Mouse (Mus musculus) ES-E14 (cell line): Measurements from ENCODE around the gene Mdga1. TPM values are rescaled to one million over a fixed set of nuclear protein-coding genes. Genes with fewer than 3 reads are reported as not detected.

ENCODE experiments used
- DNase-seq: peaks from one replicate; pipeline ENCODE4 v3.0.0-alpha.2; 2013; ENCODE audit warnings: low read depth, low spot score
- H3K27ac ChIP-seq: 2 replicates; pipeline ENCODE4 v1.5.1; 2012; ENCODE audit warnings: low read depth, mild to moderate bottlenecking, low read length, moderate library complexity, mixed read lengths; ENCODE audit not compliant: poor library complexity, insufficient read depth, severe bottlenecking
- H3K36me3 ChIP-seq: 2 replicates; pipeline ENCODE4 v1.6.1; 2012; ENCODE audit warnings: mild to moderate bottlenecking, low read length, moderate library complexity, mixed read lengths; ENCODE audit not compliant: control insufficient read depth, poor library complexity, insufficient read depth, severe bottlenecking
- H3K4me1 ChIP-seq, 2 experiments: fragments of 150-350 bp in 1 of 2; sonication (generic) in 1 of 2; 2 replicates each; pipeline ENCODE4 v1.6.1; 2012; ENCODE audit warnings: low read length in 2 of 2, mild to moderate bottlenecking in 1 of 2, mixed read lengths in 1 of 2; ENCODE audit not compliant: control insufficient read depth in 2 of 2, insufficient read depth in 2 of 2, poor library complexity in 1 of 2
- H3K4me3 ChIP-seq, 2 experiments: fragments of 150-350 bp in 1 of 2; sonication (generic) in 1 of 2; 2 replicates each; pipeline ENCODE4 v1.5.1; 2012; ENCODE audit warnings: low read length in 2 of 2, low read depth in 1 of 2, mild to moderate bottlenecking in 1 of 2, mixed read lengths in 1 of 2; ENCODE audit not compliant: insufficient read depth in 1 of 2, poor library complexity in 1 of 2, severe bottlenecking in 1 of 2
- H3K9ac ChIP-seq: 2 replicates; pipeline ENCODE4 v1.6.1; 2012; ENCODE audit warnings: low read depth, mild to moderate bottlenecking, low read length, mixed read lengths; ENCODE audit not compliant: poor library complexity, insufficient read depth, severe bottlenecking
- H3K9me3 ChIP-seq: fragments of 150-350 bp; sonication (generic); 2 replicates; pipeline ENCODE4 v1.6.1; 2012; ENCODE audit warnings: low read depth, mild to moderate bottlenecking, low read length; ENCODE audit not compliant: control insufficient read depth, insufficient read depth
- CHD2 ChIP-seq: IDR thresholded peaks from 2 replicates; pipeline ENCODE4 v1.6.1; 2014; ENCODE audit warnings: mild to moderate bottlenecking, low read depth, low read length, inconsistent platforms
- HCFC1 ChIP-seq: IDR thresholded peaks from 2 replicates; pipeline ENCODE4 v1.6.1; 2012; ENCODE audit warnings: low read length, inconsistent platforms, borderline replicate concordance; ENCODE audit not compliant: insufficient read depth
- MAFK ChIP-seq: IDR thresholded peaks from 2 replicates; pipeline ENCODE4 v1.6.1; 2014; ENCODE audit warnings: mild to moderate bottlenecking, low read depth, low read length, inconsistent platforms; ENCODE audit not compliant: insufficient read depth
- ZC3H11A ChIP-seq: IDR thresholded peaks from 2 replicates; pipeline ENCODE4 v1.6.1; 2012; ENCODE audit warnings: low read depth, mild to moderate bottlenecking, inconsistent platforms, low read length, borderline replicate concordance
- ZNF384 ChIP-seq: IDR thresholded peaks from 2 replicates; pipeline ENCODE4 v1.6.1; 2012; ENCODE audit warnings: low read depth, low read length, inconsistent platforms
- in situ Hi-C, 2 experiments: fragments of 600-800 bp; cut with MboI; formaldehyde crosslinking; loops; one replicate each; pipeline ENCODE4 v1.15.1; 2025; ENCODE audit warnings: low sequenced_read_pairs in 2 of 2, inconsistent platforms in 1 of 2; ENCODE audit not compliant: unreplicated experiment in 2 of 2
- total RNA-seq: library from RNA; depleted of rRNA; stranded (reverse); fragments of 300-350 nt; gene quantifications from 2 replicates; pipeline ENCODE4 v1.2.3, GENCODE M21; 2012

The Mdga1 gene
- total RNA-seq, 1 experiment: 7.1 TPM

- Histone ChIP-seq H3K9ac (no peak overlapping the region), H3K27ac (no peak overlapping the region), H3K4me3 (no peak overlapping the region), H3K36me3 (no peaks in the 10 kb centered on the region; the same call in 1 of the 2 replicates), H3K9me3 (no peaks in the 10 kb centered on the region), H3K4me1 (peaks cover 20 to 34% of the 10 kb centered on the region in 2 experiments)
- in situ Hi-C loops: no loop called here
- DNase-seq: no peak
- TF ChIP-seq ZC3H11A (no peak), HCFC1 (no peak), ZNF384 (no peak), CHD2 (no peak), MAFK (no peak)
Measured at GRCm38 (mm10) chr17:29854835-29855234, 115.1 kb downstream of the Mdga1 start.

DNA sequence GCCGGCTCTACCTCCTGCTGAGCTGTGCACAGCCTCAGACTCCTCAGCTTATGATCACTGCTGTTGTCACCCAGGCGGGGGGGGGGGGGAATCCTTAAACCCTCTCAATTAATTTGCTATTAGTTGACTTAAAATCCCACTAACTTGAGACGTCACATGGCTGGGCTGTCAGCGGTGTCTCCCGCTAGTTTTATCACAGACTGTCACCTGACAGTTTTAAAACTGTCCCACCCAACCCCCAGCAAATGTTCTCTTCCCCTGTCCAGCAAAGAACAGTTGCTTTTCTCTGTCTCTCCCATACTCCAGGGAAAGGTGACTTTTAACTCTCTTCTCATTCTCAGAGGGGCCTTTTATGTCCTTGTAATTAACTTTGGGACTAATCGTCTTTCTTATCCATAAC lies 115.5 kb downstream of the Mdga1 start:
- Histone ChIP-seq H3K36me3 (no peaks in the 10 kb centered on the region; the same call in 1 of the 2 replicates), H3K9ac (no peak overlapping the region), H3K4me1 (peaks cover 21 to 38% of the 10 kb centered on the region in 2 experiments), H3K27ac (no peak overlapping the region), H3K4me3 (no peak overlapping the region), H3K9me3 (no peaks in the 10 kb centered on the region)
- no peak for TF ChIP-seq HCFC1
- TF ChIP-seq ZNF384: no peak
- TF ChIP-seq ZC3H11A: no peak
- no peak for TF ChIP-seq MAFK
- no peak for TF ChIP-seq CHD2
- in situ Hi-C loops: no loop called here
- no peak for DNase-seq

DNA sequence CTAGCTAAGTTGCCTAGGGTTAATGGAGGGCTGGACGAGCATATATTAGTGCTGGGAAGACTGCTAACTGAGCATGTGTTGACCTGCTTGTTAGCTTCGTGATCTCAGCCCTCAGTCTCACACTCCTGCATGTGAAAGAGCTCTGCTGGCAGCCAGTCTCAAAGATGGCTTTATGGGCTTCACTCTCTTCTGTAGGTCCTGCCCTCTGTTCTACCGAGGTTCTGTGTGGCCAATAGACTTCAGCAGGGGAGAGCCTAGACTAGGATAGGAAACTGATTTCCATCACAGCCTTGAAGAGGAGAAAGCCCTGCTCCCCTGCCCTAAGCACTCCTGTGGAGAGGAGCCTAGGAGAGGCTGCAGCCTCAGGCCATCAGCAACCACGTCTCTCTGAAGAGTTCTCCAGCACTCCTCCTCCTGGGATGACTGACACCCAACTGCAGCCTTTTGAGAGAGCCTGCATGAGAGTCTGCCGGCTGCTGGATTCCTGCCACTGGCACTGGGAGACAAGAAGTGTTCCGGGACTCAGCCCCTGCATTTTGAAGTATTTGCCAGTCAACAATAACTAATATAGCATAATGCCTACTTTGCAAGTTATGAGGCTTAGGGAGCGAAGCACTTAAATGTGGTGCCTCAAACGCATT lies 116.9 kb downstream of the Mdga1 start:
- no peak for TF ChIP-seq MAFK
- no peak for TF ChIP-seq CHD2
- TF ChIP-seq ZC3H11A: no peak
- peak; percentile 80 for TF ChIP-seq HCFC1
- Histone ChIP-seq H3K4me3 (peak overlapping the region; percentile 54 to 56), H3K4me1 (peaks cover 21 to 42% of the 10 kb centered on the region in 2 experiments), H3K9ac (no peak overlapping the region), H3K9me3 (no peaks in the 10 kb centered on the region), H3K27ac (no peak overlapping the region; the same call in 1 of the 2 replicates), H3K36me3 (no peaks in the 10 kb centered on the region; the same call in 1 of the 2 replicates)
- in situ Hi-C loops: no loop called here
- DNase-seq: peak; percentile 61

GRCm38 (mm10) chr17:29849436-29849797 lies 120.5 kb downstream of the Mdga1 start:
- no peak overlapping the region for H3K27ac ChIP-seq
- H3K9ac ChIP-seq: 0 out of 2 replicates have a peak overlapping the region, but pooled peaks have one; percentile 20
- TF ChIP-seq ZC3H11A (no peak), CHD2 (no peak), MAFK (no peak), HCFC1 (no peak), ZNF384 (no peak)
- in situ Hi-C loops: no loop called here
- peaks cover 20 to 26% of the 10 kb centered on the region in 2 experiments; a peak in 2 of 4 replicates for H3K4me1 ChIP-seq
- no peaks in the 10 kb centered on the region for H3K9me3 ChIP-seq
- H3K4me3 ChIP-seq: peak overlapping the region; percentile 27 to 30; a peak in 3 of 4 replicates
- no peaks in the 10 kb centered on the region; the same call in 1 of the 2 replicates for H3K36me3 ChIP-seq
- DNase-seq: no peak
